Mouse (Mus musculus): Measurements from ENCODE around the gene Zfp217. TPM values are rescaled to one million over a fixed set of nuclear protein-coding genes. Genes with fewer than 3 reads are reported as not detected.

Gene Zfp217
- polyA plus RNA-seq (2014; fragmentation: Illumina TruSeq; extraction: RNeasy Lipid Tissue Mini Kit (QIAGEN cat#74804); ENCODE audit: insufficient read depth, low read depth, low replicate concordance) = 6.4 TPM

GRCm38 (mm10) chr2:170147661-170148153 lies at the start of gene Zfp217:
TSS of gene Zfp217 (minus strand) at chr2:170148103.

